Mouse (Mus musculus): ENCODE measurements around the gene Mthfs. TPM values are rescaled to one million over a fixed set of nuclear protein-coding genes. Genes with fewer than 3 reads are reported as not detected.

Gene Mthfs
- polyA plus RNA-seq, 1 experiment from 2014 or later = 17.4 TPM

- no peak; the same call in 1 of the 2 replicates for ATAC-seq (ENCODE audit: low FRiP score, low read depth)
- H3K9ac ChIP-seq (replicated peaks) = no peak overlapping the region
- H3K27ac ChIP-seq (replicated peaks) = no peak overlapping the region
- H3K36me3 ChIP-seq = no peaks in the 10 kb centered on the region
- no peaks in the 10 kb centered on the region for H3K27me3 ChIP-seq
- H3K4me1 ChIP-seq = no peaks in the 10 kb centered on the region
- no peaks in the 10 kb centered on the region for H3K9me3 ChIP-seq
- 85% methylated on average over 7 of the region's 7 CpGs for WGBS
- no peak overlapping the region for H3K4me3 ChIP-seq
- H3K4me2 ChIP-seq (replicated peaks) = no peak overlapping the region
Observed at GRCm38 (mm10) chr9:89308357-89309194, 98.1 kb downstream of the Mthfs start.

DNA sequence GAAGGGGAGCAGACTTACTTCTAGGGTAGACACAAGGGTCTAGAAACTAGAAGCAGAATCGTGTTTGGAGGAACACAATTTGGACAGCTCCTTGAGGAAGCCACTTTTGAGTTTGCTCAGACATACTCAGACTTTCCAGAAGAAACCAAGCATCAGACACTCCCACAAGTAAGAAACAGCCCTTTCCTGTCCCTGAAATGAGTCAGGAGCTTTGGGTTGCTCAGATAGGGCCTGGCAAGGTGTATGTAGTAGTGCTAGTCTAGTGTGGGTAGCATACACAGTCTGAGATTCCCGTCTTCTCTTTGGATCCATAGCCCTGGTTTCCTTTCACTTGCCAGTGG is 98.7 kb downstream of the Mthfs start:
- 84% methylated on average over 2 of the region's 2 CpGs for WGBS
- Histone ChIP-seq H3K4me2 (replicated peaks) (no peak overlapping the region), H3K27ac (replicated peaks) (no peak overlapping the region), H3K9me3 (no peaks in the 10 kb centered on the region), H3K4me3 (no peak overlapping the region), H3K4me1 (no peaks in the 10 kb centered on the region), H3K27me3 (no peaks in the 10 kb centered on the region), H3K9ac (replicated peaks) (no peak overlapping the region), H3K36me3 (no peaks in the 10 kb centered on the region)
- no peak for ATAC-seq (ENCODE audit: low FRiP score, low read depth)

DNA sequence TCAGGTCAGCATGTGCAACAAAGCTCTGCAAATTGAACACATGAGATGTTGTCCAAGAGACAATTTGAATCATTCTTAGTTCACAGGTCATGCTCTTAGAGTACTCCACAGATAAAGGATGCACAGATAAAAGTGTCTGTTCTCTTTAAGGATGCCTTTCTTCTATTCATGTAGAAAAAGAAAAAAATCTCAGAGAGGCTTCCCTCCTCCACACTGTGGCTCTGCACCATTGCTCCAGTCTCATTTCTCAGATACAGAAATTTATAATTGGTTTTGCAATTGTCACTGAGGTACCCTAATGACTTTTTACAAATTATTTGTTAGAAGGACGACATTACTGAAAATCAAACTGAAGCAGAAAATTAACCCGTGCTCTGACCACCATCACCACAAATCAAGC is 101.2 kb downstream of the Mthfs start:
- Histone ChIP-seq H3K9me3 (no peaks in the 10 kb centered on the region), H3K36me3 (no peaks in the 10 kb centered on the region), H3K4me3 (no peak overlapping the region), H3K9ac (replicated peaks) (no peak overlapping the region), H3K4me1 (no peaks in the 10 kb centered on the region), H3K4me2 (replicated peaks) (no peak overlapping the region), H3K27me3 (no peaks in the 10 kb centered on the region), H3K27ac (replicated peaks) (no peak overlapping the region)
- ATAC-seq (ENCODE audit: low FRiP score, low read depth) = no peak
- WGBS = 86% methylated on average over 2 of the region's 2 CpGs

DNA sequence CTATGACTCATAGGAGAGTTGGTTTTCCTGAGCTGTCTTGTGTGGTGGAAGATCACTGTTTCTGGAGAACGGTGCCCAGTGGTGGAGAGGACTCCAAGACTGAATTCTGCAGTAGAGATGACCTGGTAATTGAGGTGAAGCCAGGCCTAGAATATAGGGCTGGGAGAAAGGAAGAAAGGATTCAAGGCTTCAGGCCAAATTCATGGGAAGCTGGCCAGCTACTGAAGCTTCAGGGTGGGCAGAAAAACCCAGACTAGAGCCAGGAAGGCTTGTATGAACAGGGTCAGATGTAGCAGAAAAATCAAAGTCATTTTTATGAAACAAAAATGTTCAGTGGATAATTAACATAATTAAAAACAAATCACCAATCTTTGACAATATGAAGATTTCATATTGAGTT is 163.3 kb downstream of the Mthfs start:
- no peak overlapping the region for H3K9ac ChIP-seq (replicated peaks)
- H3K4me3 ChIP-seq = no peak overlapping the region
- WGBS = 73% methylated on average over 1 of the region's 1 CpGs
- H3K27ac ChIP-seq (replicated peaks) = no peak overlapping the region
- H3K9me3 ChIP-seq = no peaks in the 10 kb centered on the region
- no peak for ATAC-seq (ENCODE audit: low FRiP score, low read depth)
- H3K4me2 ChIP-seq (replicated peaks) = no peak overlapping the region
- H3K27me3 ChIP-seq = no peaks in the 10 kb centered on the region
- no peaks in the 10 kb centered on the region for H3K4me1 ChIP-seq
- H3K36me3 ChIP-seq = no peaks in the 10 kb centered on the region

DNA sequence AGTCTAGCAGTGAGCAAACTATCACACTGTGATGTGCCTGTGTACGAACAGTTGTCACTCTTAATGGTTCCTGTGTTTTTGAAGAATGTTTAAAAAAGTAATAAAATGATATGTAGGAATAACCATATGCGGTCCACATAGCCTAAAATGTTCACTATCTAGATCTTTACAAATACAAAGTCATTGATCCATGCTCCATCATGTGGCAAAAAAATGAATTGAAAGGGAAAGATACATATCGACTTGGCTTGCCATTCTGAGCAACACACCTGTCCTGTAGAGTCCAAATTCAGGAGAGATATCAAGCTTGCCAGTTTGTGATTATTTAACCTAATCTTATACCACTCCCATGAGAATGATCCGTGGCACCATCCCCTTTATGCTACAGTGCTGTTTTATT is 164.2 kb downstream of the Mthfs start:
- Histone ChIP-seq H3K27me3 (no peaks in the 10 kb centered on the region), H3K36me3 (no peaks in the 10 kb centered on the region), H3K4me3 (no peak overlapping the region), H3K4me1 (no peaks in the 10 kb centered on the region), H3K27ac (replicated peaks) (no peak overlapping the region), H3K9me3 (no peaks in the 10 kb centered on the region), H3K9ac (replicated peaks) (no peak overlapping the region), H3K4me2 (replicated peaks) (no peak overlapping the region)
- WGBS = 85% methylated on average over 4 of the region's 4 CpGs
- ATAC-seq (ENCODE audit: low FRiP score, low read depth) = no peak

- Histone ChIP-seq H3K4me3 (no peak overlapping the region), H3K27me3 (no peaks in the 10 kb centered on the region), H3K9ac (replicated peaks) (no peak overlapping the region)
Observed at GRCm38 (mm10) chr9:89403031-89403430, 192.6 kb downstream of the Mthfs start.

More at GRCm38 (mm10) chr9:89403031-89403430, 192.6 kb downstream of the Mthfs start:
- Histone ChIP-seq H3K27ac (replicated peaks) (no peak overlapping the region), H3K4me1 (no peaks in the 10 kb centered on the region), H3K4me2 (replicated peaks) (no peak overlapping the region), H3K36me3 (no peaks in the 10 kb centered on the region), H3K9me3 (no peaks in the 10 kb centered on the region)
- ATAC-seq (ENCODE audit: low FRiP score, low read depth) = no peak
- WGBS = 96% methylated on average over 1 of the region's 1 CpGs

Other genes with a start within 250 kb of the Mthfs start
- not detected in 2 replicates for gene Trim43b, start 117.8 kb upstream of the Mthfs start, polyA plus RNA-seq (2016; fragmentation: Nextera tagmentation; extraction: Ambion mirVana)
- 0.47 TPM in 1 of 2 replicates, not detected in the other for gene Bcl2a1b, start 11.5 kb upstream of the Mthfs start, polyA plus RNA-seq (2016; fragmentation: Nextera tagmentation; extraction: Ambion mirVana)
- not detected in 2 replicates for gene Gm29094, start 11.3 kb upstream of the Mthfs start, polyA plus RNA-seq (2016; fragmentation: Nextera tagmentation; extraction: Ambion mirVana)